Comparison of ENCODE assay signal across 8 mouse cellular contexts in the genomic region with DNA sequence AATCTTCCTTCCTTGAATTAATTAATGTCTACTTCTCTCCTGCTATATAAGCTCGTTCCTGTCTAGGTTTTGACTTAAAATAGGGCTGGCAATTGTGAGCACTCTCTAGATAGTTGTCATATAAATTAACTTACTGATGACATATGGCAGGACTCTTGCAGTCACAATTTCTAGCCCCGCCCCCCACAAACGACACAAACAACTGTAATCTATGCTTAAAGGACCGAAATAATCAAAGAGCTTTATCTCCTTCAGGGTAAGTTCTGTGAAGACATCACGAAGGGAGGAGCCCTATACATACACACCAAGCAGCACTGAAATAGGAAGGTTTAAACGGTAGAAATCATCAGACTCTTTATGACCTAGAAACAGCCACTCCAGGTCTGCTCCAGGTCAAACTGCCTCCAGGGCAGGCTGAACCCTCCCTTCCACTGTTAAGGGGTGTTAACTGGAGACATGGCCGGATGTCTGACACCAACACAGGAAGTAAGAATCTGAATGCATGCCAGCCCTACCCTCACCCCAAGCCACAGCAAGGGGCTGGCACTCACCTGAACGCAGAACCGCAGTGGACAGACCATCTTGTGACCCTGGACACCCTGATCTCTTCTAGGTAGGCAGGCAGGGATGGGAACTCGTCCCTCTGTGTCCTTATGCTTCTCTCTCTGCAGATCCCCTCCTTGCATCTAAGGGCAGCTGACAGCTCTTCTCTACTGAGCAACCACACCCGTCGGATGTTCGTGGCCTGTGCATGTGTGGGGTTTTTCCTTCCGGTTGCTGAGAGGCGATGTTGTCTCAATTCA. TPM values are rescaled to one million over a fixed set of nuclear protein-coding genes. Genes with fewer than 3 reads are reported as not detected.
DNase-seq lines count a peak whose midpoint lies in the region; ATAC-seq and TF ChIP-seq lines count a peak whose summit lies in the region.

A gene (minus strand): TSS at position 757 of the 803 bp plus-strand sequence.

- H3K27ac ChIP-seq in bone marrow macrophage, adult 2 months (ENCODE audit: insufficient read depth, low read depth, low read length), result peak within 1 kb of the TSS; percentile 57
- H3K27ac ChIP-seq in heart, embryonic 14.5 days (replicated peaks in 1 of 2; ENCODE audit: control insufficient read depth in 1 of 2, insufficient read depth in 1 of 2, low read depth in 2 of 2, low read length in 2 of 2), result peak within 1 kb of the TSS in 1 of 2 experiments; percentile 28; a peak in 1 of 4 replicates
- peak within 1 kb of the TSS; percentile 41; the same call in 1 of the 2 replicates for H3K27ac ChIP-seq in kidney, embryonic 16.5 days (ENCODE audit: low read length)
- peak within 1 kb of the TSS; percentile 29 for H3K27ac ChIP-seq in lung, embryonic 15.5 days
- H3K27ac ChIP-seq in small intestine, adult 2 months (ENCODE audit: insufficient read depth, low read depth, low read length), result peak within 1 kb of the TSS; percentile 94

- no peak for TF ChIP-seq POLR2A in bone marrow macrophage, adult 2 months (IDR thresholded peaks at IDR 0.05; ENCODE audit: borderline replicate concordance, low read depth, low read length)
- TF ChIP-seq POLR2A in small intestine, adult 2 months (IDR thresholded peaks at IDR 0.05; ENCODE audit: low read depth, low read length), result no peak

- H3K4me2 ChIP-seq in heart, embryonic 14.5 days (ENCODE audit: low read length), result no peak within 1 kb of the TSS; the same call in 1 of the 2 replicates
- no peak within 1 kb of the TSS for H3K4me2 ChIP-seq in kidney, embryonic 16.5 days (replicated peaks; ENCODE audit: low read depth, low read length)
- 0 out of 2 replicates have a peak within 1 kb of the TSS, but pooled peaks have one; percentile 10 for H3K4me2 ChIP-seq in lung, embryonic 15.5 days

- ATAC-seq in heart, embryonic 14.5 days (ENCODE audit: insufficient number of reproducible peaks, insufficient read depth, low FRiP score, low read depth), result 0 out of 2 replicates have a peak, but pooled peaks have one; percentile 26
- ATAC-seq in kidney, embryonic 16.5 days (ENCODE audit: low FRiP score, low TSS enrichment), result peak; percentile 54; the same call in 1 of the 2 replicates
- ATAC-seq in lung, embryonic 15.5 days (ENCODE audit: borderline replicate concordance, extremely low read depth, low FRiP score, low TSS enrichment), result peak; percentile 57
- ATAC-seq in cerebellum, adult (ENCODE audit: insufficient number of reproducible peaks, low FRiP score, low TSS enrichment), result no peak

- peaks cover 3% of the 10 kb centered on the region; the same call in 1 of the 2 replicates for H3K27me3 ChIP-seq in heart, embryonic 14.5 days (ENCODE audit: control insufficient read depth, insufficient read depth, low read length)
- H3K27me3 ChIP-seq in kidney, embryonic 16.5 days (ENCODE audit: insufficient read depth, low read length), result no peaks in the 10 kb centered on the region
- H3K27me3 ChIP-seq in lung, embryonic 15.5 days, result no peaks in the 10 kb centered on the region
- H3K27me3 ChIP-seq in small intestine, adult 2 months (ENCODE audit: control insufficient read depth, insufficient read depth, low read length), result no peaks in the 10 kb centered on the region

- H3K4me1 ChIP-seq in bone marrow macrophage, adult 2 months (ENCODE audit: control insufficient read depth, insufficient read depth, low read length), result peaks cover 17% of the 10 kb centered on the region
- no peaks in the 10 kb centered on the region; a peak in 1 of 4 replicates for H3K4me1 ChIP-seq in heart, embryonic 14.5 days (ENCODE audit: control insufficient read depth in 2 of 2, insufficient read depth in 2 of 2, low read length in 2 of 2)
- peaks cover 12% of the 10 kb centered on the region for H3K4me1 ChIP-seq in kidney, embryonic 16.5 days (ENCODE audit: insufficient read depth, low read length)
- H3K4me1 ChIP-seq in lung, embryonic 15.5 days, result peaks cover 19% of the 10 kb centered on the region; the same call in 1 of the 2 replicates
- peaks cover 4% of the 10 kb centered on the region; the same call in 1 of the 2 replicates for H3K4me1 ChIP-seq in small intestine, adult 2 months (ENCODE audit: control insufficient read depth, insufficient read depth, insufficient read length, low read length)

- H3K4me3 ChIP-seq in bone marrow macrophage, adult 2 months (ENCODE audit: insufficient read depth, low read length), result peak within 1 kb of the TSS; percentile 50
- peak within 1 kb of the TSS in 1 of 2 experiments; percentile 4; a peak in 1 of 4 replicates for H3K4me3 ChIP-seq in heart, embryonic 14.5 days (ENCODE audit: control insufficient read depth in 1 of 2, insufficient read depth in 1 of 2, low read depth in 1 of 2, low read length in 2 of 2)
- no peak within 1 kb of the TSS for H3K4me3 ChIP-seq in kidney, embryonic 16.5 days (ENCODE audit: low read length)
- no peak within 1 kb of the TSS for H3K4me3 ChIP-seq in lung, embryonic 15.5 days
- peak within 1 kb of the TSS; percentile 67 for H3K4me3 ChIP-seq in small intestine, adult 2 months (ENCODE audit: low read depth, low read length)

- peak; percentile 96 for DNase-seq in 416B (ENCODE audit: low read depth)
- no peak for DNase-seq in embryo, embryonic 10 days (ENCODE audit: low spot score)

- 58% methylated on average over 15 of the region's 15 CpGs for WGBS in heart, embryonic 14.5 days
- WGBS in kidney, embryonic 16.5 days, result 55% methylated on average over 15 of the region's 15 CpGs
- WGBS in lung, embryonic 15.5 days, result 48% methylated on average over 15 of the region's 15 CpGs
- 49% methylated on average over 15 of the region's 15 CpGs for WGBS in small intestine, adult 2 months

- no peak for TF ChIP-seq CTCF in bone marrow macrophage, adult 2 months (IDR thresholded peaks at IDR 0.05; ENCODE audit: low read depth, low read length)
- no peak for TF ChIP-seq CTCF in small intestine, adult 2 months (IDR thresholded peaks at IDR 0.05; ENCODE audit: extremely low read depth, insufficient read length, insufficient replicate concordance, low read depth, low read length)

- no peaks in the 10 kb centered on the region for H3K36me3 ChIP-seq in heart, embryonic 14.5 days (ENCODE audit: control insufficient read depth, insufficient read depth, low read length)
- no peaks in the 10 kb centered on the region for H3K36me3 ChIP-seq in kidney, embryonic 16.5 days (ENCODE audit: insufficient read depth, low read length)
- H3K36me3 ChIP-seq in lung, embryonic 15.5 days, result no peaks in the 10 kb centered on the region
- no peaks in the 10 kb centered on the region for H3K36me3 ChIP-seq in small intestine, adult 2 months (ENCODE audit: control insufficient read depth, insufficient read depth, low read length)

- no peaks in the 10 kb centered on the region for H3K9me3 ChIP-seq in heart, embryonic 14.5 days (ENCODE audit: control insufficient read depth, low read length)
- no peaks in the 10 kb centered on the region for H3K9me3 ChIP-seq in kidney, embryonic 16.5 days (ENCODE audit: low read length)
- H3K9me3 ChIP-seq in lung, embryonic 15.5 days, result no peaks in the 10 kb centered on the region

- H3K9ac ChIP-seq in heart, embryonic 14.5 days (ENCODE audit: low read length), result no peak within 1 kb of the TSS
- H3K9ac ChIP-seq in kidney, embryonic 16.5 days (replicated peaks; ENCODE audit: low read length), result no peak within 1 kb of the TSS
- no peak within 1 kb of the TSS for H3K9ac ChIP-seq in lung, embryonic 15.5 days

RNA-seq across cellular contexts. Expression of the gene that starts here (rescaled TPM):
- 10.9 and 16.9 TPM in 2 replicates for polyA plus RNA-seq in bone marrow macrophage, adult 2 months (2012; ENCODE audit: insufficient read depth, insufficient read length, missing spikeins)
- 22.9 and 23.3 TPM in 2 replicates for polyA plus RNA-seq in heart, embryonic 14.5 days (2014; fragmentation: Nextera tagmentation; extraction: Ambion mirVana)
- polyA plus RNA-seq in kidney, embryonic 16.5 days (2015; fragmentation: Nextera tagmentation; extraction: Ambion mirVana), result 27.9 and 28.5 TPM in 2 replicates
- 71.7 and 76.3 TPM in 2 replicates for polyA plus RNA-seq in lung, embryonic 15.5 days (2015; fragmentation: Nextera tagmentation; extraction: Ambion mirVana)
- 6.4 and 18.1 TPM in 2 replicates for polyA plus RNA-seq in small intestine, adult 2 months (2012; rRNA removed)

Comparison
In these comparisons a context has a peak if more than half of its experiments do, and no peak if none do; other contexts are left out.
1. H3K4me3 ChIP-seq: peak in bone marrow macrophage, adult 2 months (single experiment) and small intestine, adult 2 months (single experiment); none in kidney, embryonic 16.5 days (single experiment) and lung, embryonic 15.5 days (single experiment).